Mouse (Mus musculus): ENCODE measurements around the gene Tgfbr3l.

- TF ChIP-seq MAFK (IDR thresholded peaks at IDR 0.05; ENCODE audit: insufficient read depth, low read depth, low read length), result no peak
- no peak for TF ChIP-seq ZNF384 (IDR thresholded peaks at IDR 0.05; ENCODE audit: low read depth, low read length)
Observed at GRCm38 (mm10) chr8:4212809-4213209, 35.2 kb upstream of the Tgfbr3l start.
